Mouse (Mus musculus): ENCODE measurements at regions not wholly inside any gene's neighbourhood (a gene's known extent, or its start where the extent isn't known, plus 50 kb on each side); places are given as distances from the start of the nearest gene placed in this dataset.

- H3K4me1 ChIP-seq, result no peaks in the 10 kb centered on the region
- H3K4me3 ChIP-seq, result no peak overlapping the region
- no peaks in the 10 kb centered on the region for H3K36me3 ChIP-seq
- no peak overlapping the region for H3K9ac ChIP-seq
- ATAC-seq (ENCODE audit: low FRiP score, low read depth), result no peak
- no peaks in the 10 kb centered on the region for H3K9me3 ChIP-seq
- no peak overlapping the region for H3K4me2 ChIP-seq (replicated peaks)
- 71% methylated on average over 8 of the region's 8 CpGs for WGBS
- no peaks in the 10 kb centered on the region for H3K27me3 ChIP-seq
- no peak overlapping the region for H3K27ac ChIP-seq
Observed at GRCm38 (mm10) chr6:89249303-89249702, 113.1 kb downstream of the Plxna1 start.

GRCm38 (mm10) chr6:89251641-89252040, 110.8 kb downstream of the Plxna1 start:
- no peak for ATAC-seq (ENCODE audit: low FRiP score, low read depth)
- H3K27ac ChIP-seq, result no peak overlapping the region
- no peak overlapping the region for H3K4me3 ChIP-seq
- no peak overlapping the region for H3K4me2 ChIP-seq (replicated peaks)
- H3K9ac ChIP-seq, result no peak overlapping the region
- H3K4me1 ChIP-seq, result no peaks in the 10 kb centered on the region
- 78% methylated on average over 4 of the region's 4 CpGs for WGBS
- H3K9me3 ChIP-seq, result no peaks in the 10 kb centered on the region
- H3K27me3 ChIP-seq, result no peaks in the 10 kb centered on the region
- H3K36me3 ChIP-seq, result no peaks in the 10 kb centered on the region

DNA sequence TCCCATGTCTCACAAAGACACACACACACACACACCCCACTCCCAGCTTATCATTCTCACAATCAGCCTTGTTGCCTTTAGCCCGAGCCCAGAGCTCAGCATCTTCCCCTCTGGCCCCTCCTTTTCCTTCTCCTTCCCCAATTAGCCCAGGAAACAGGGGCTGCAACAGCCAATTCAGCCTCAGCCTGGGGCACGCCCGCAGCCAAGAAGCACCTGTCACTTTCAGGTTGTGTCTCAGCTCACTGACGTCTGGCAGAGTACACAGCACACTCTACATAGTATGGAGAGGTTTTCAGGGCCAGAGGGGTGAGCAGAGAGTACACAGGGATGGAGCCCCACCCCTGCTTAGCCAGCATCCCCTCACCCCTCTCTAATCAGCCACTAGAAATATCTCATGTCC, 106.4 kb downstream of the Plxna1 start:
- Histone ChIP-seq H3K9me3 (no peaks in the 10 kb centered on the region), H3K27ac (no peak overlapping the region), H3K36me3 (no peaks in the 10 kb centered on the region), H3K4me1 (no peaks in the 10 kb centered on the region), H3K9ac (no peak overlapping the region), H3K27me3 (no peaks in the 10 kb centered on the region), H3K4me2 (replicated peaks) (no peak overlapping the region), H3K4me3 (no peak overlapping the region)
- WGBS, result 36% methylated on average over 4 of the region's 4 CpGs
- no peak for ATAC-seq (ENCODE audit: low FRiP score, low read depth)

- H3K9me3 ChIP-seq, result no peaks in the 10 kb centered on the region
- 68% methylated on average over 8 of the region's 8 CpGs for WGBS
- no peak overlapping the region for H3K27ac ChIP-seq
- H3K27me3 ChIP-seq, result no peaks in the 10 kb centered on the region
- no peak overlapping the region for H3K9ac ChIP-seq
- H3K4me2 ChIP-seq (replicated peaks), result no peak overlapping the region
- ATAC-seq (ENCODE audit: low FRiP score, low read depth), result no peak
- H3K4me3 ChIP-seq, result no peak overlapping the region
- H3K4me1 ChIP-seq, result no peaks in the 10 kb centered on the region
- no peaks in the 10 kb centered on the region for H3K36me3 ChIP-seq
Observed at GRCm38 (mm10) chr6:89256630-89257292, 105.7 kb downstream of the Plxna1 start.

DNA sequence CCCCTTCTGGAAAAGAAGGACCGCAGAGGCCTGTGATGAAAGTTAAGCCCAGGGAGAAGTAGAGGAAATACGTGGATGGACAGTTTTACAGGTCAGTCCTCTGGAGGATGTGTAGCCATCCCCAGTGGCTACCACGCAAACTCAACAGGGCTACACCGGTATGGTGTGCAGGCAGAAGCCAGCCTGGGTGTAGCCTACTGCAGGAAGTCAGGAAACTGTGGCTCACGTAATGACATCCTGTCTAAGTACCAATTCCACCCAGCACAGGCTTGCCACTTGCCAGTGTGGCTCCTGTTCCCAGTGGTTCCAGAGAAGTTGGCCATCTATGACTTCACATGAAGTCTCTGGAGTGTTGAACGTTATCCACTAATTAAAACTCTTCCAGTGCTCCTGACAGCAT, 105.0 kb downstream of the Plxna1 start:
- Histone ChIP-seq H3K9me3 (no peaks in the 10 kb centered on the region), H3K27ac (no peak overlapping the region), H3K4me2 (replicated peaks) (no peak overlapping the region), H3K36me3 (no peaks in the 10 kb centered on the region), H3K27me3 (no peaks in the 10 kb centered on the region), H3K9ac (no peak overlapping the region), H3K4me3 (no peak overlapping the region), H3K4me1 (no peaks in the 10 kb centered on the region)
- 71% methylated on average over 6 of the region's 6 CpGs for WGBS
- ATAC-seq (ENCODE audit: low FRiP score, low read depth), result no peak

- H3K36me3 ChIP-seq, result no peaks in the 10 kb centered on the region
- WGBS, result 76% methylated on average over 4 of the region's 4 CpGs
- no peaks in the 10 kb centered on the region for H3K4me1 ChIP-seq
- no peaks in the 10 kb centered on the region for H3K9me3 ChIP-seq
- H3K27ac ChIP-seq, result no peak overlapping the region
- no peak for ATAC-seq (ENCODE audit: low FRiP score, low read depth)
- H3K9ac ChIP-seq, result no peak overlapping the region
- H3K27me3 ChIP-seq, result no peaks in the 10 kb centered on the region
- H3K4me2 ChIP-seq (replicated peaks), result no peak overlapping the region
- no peak overlapping the region for H3K4me3 ChIP-seq
Observed at GRCm38 (mm10) chr6:89258140-89258539, 104.3 kb downstream of the Plxna1 start.

- no peaks in the 10 kb centered on the region for H3K4me1 ChIP-seq
- H3K36me3 ChIP-seq, result no peaks in the 10 kb centered on the region
- ATAC-seq (ENCODE audit: low FRiP score, low read depth), result no peak
- no peak overlapping the region for H3K4me3 ChIP-seq
- H3K27ac ChIP-seq, result no peak overlapping the region
- H3K9me3 ChIP-seq, result no peaks in the 10 kb centered on the region
- H3K9ac ChIP-seq, result no peak overlapping the region
- no peak overlapping the region for H3K4me2 ChIP-seq (replicated peaks)
- WGBS, result 71% methylated on average over 11 of the region's 11 CpGs
- no peaks in the 10 kb centered on the region for H3K27me3 ChIP-seq
Observed at GRCm38 (mm10) chr6:89259406-89259994, 102.9 kb downstream of the Plxna1 start.

- Histone ChIP-seq H3K36me3 (no peaks in the 10 kb centered on the region), H3K27ac (no peak overlapping the region), H3K4me2 (replicated peaks) (no peak overlapping the region), H3K9ac (no peak overlapping the region), H3K9me3 (no peaks in the 10 kb centered on the region), H3K4me1 (no peaks in the 10 kb centered on the region), H3K27me3 (no peaks in the 10 kb centered on the region), H3K4me3 (no peak overlapping the region)
- 74% methylated on average over 4 of the region's 4 CpGs for WGBS
- no peak for ATAC-seq (ENCODE audit: low FRiP score, low read depth)
Observed at GRCm38 (mm10) chr6:89262958-89263357, 99.5 kb downstream of the Plxna1 start.

DNA sequence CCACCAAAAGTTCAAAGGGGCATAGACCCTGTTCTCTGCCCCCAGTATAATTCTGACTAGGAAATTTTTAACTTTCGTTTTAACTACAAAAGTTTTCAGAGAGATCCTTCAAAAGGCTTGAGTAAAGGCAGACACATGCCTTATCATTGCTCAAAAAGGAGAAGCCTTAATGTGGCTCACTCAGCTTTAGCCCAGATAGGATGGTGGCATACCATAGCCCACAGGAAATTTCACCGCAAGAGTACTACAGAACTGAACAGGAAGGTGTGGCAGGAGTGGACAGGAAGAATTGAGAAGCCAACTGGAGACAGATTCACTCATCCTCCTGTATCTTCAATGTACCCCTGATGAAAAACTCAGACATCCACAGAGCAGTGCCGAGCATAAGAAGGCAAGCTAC, 97.1 kb downstream of the Plxna1 start:
- Histone ChIP-seq H3K36me3 (no peaks in the 10 kb centered on the region), H3K9me3 (0 out of 2 replicates have a peak, but pooled peaks cover 4% of the 10 kb centered on the region), H3K9ac (no peak overlapping the region), H3K4me1 (0 out of 2 replicates have a peak, but pooled peaks cover 3% of the 10 kb centered on the region), H3K4me2 (replicated peaks) (no peak overlapping the region), H3K4me3 (no peak overlapping the region), H3K27me3 (no peaks in the 10 kb centered on the region), H3K27ac (no peak overlapping the region)
- 82% methylated on average over 3 of the region's 3 CpGs for WGBS
- ATAC-seq (ENCODE audit: low FRiP score, low read depth), result no peak

Measured in limb, embryonic 13.5 days (tissue).